Comparison of ENCODE assay signal across 14 mouse cellular contexts in the genomic region with DNA sequence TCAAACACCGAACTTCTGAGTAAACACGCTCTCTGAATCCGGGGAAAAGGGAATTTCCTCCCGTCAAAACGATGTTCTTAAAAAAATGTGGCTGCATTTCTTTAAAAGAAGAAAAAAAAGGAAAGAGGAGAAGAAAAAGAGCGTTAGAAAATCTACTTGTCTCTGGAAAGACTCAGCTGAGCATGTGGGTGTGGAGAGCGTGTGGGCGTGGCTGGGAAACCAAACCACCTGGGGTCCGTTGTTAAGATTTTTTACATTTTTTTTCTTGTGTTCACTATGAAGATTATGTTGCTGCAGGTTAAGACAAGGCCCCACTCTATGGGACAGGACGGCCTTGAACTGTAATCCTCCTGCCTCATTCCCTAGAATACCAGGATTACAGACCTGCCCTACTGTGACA.
"Had no signal": no experiment of that assay in that cellular context is flagged by ENCODE, and none has a peak within 500 bp of the region (broad histone marks: within the 10 kb centered on the region; RNA-seq: fewer than 3 reads in every experiment).

No protein-coding gene starts in this region.

- H3K9ac ChIP-seq: kidney, embryonic 15.5 days; liver, embryonic 13.5 days had no signal

- H3K9me3 ChIP-seq: kidney, embryonic 15.5 days; liver, embryonic 13.5 days had no signal

- H3K4me1 ChIP-seq: kidney, embryonic 15.5 days; liver, embryonic 13.5 days had no signal

- H3K4me2 ChIP-seq: kidney, embryonic 15.5 days; liver, embryonic 13.5 days; midbrain, embryonic 11.5 days had no signal

- DNase-seq: kidney, adult 11 months; kidney, adult 8-10 months; kidney, postnatal 14 days; kidney, postnatal 4 days; liver, embryonic 13.5 days; lung, adult 2 months; lung, postnatal 14 days; lung, postnatal 4 days; midbrain, embryonic 14.5 days; right cerebral cortex, postnatal 4 days; thymus, postnatal 25 days had no signal

- H3K27ac ChIP-seq: kidney, embryonic 15.5 days; liver, embryonic 13.5 days; stomach, postnatal 0 days had no signal

- H3K27me3 ChIP-seq: kidney, embryonic 15.5 days; liver, embryonic 13.5 days had no signal

- H3K4me3 ChIP-seq: kidney, embryonic 15.5 days; liver, embryonic 13.5 days had no signal
